Mouse (Mus musculus) liver, postnatal 0 days (tissue): ENCODE measurements around the gene Evi5l.

ENCODE experiments used
- CTCF ChIP-seq: sonication (generic); IDR thresholded peaks from 2 replicates; pipeline ENCODE4 v1.5.1; 2016; ENCODE audit warnings: antibody characterized with exemption, low read depth
- EP300 ChIP-seq: IDR thresholded peaks from 2 replicates; pipeline ENCODE4 v1.6.1; 2016; ENCODE audit warnings: antibody characterized with exemption, low read depth, mild to moderate bottlenecking

GRCm38 (mm10) chr8:4254001-4254400, 87.6 kb downstream of the Evi5l start:
- TF ChIP-seq CTCF (peak; percentile 53), EP300 (no peak)
